Comparison of ENCODE assay signal across 27 mouse cellular contexts in genomic region chr7:72096973-72097372, GRCm38 (mm10).
A peak's percentile ranks its signal among the peaks of the same experiment; 100 is the strongest.
DNase-seq lines count a peak whose midpoint lies in the region; ATAC-seq and TF ChIP-seq lines count a peak whose summit lies in the region.
"Had no signal": no experiment of that assay in that cellular context is flagged by ENCODE, and none has a peak within 500 bp of the region (broad histone marks: within the 10 kb centered on the region; RNA-seq: fewer than 3 reads in every experiment).

No protein-coding gene starts in this region.

- no peak for TF ChIP-seq EP300 in stomach, postnatal 0 days (optimal IDR thresholded peaks at IDR 0.05)

- no peak for ATAC-seq in hindbrain, postnatal 0 days
- ATAC-seq in stomach, postnatal 0 days (ENCODE audit: low FRiP score, low TSS enrichment): peak; percentile 47; the same call in 1 of the 2 replicates
- ATAC-seq in heart, embryonic 12.5 days (ENCODE audit: insufficient number of reproducible peaks, low FRiP score): no peak
- ATAC-seq: forebrain, embryonic 14.5 days; hindbrain, embryonic 16.5 days; intestine, embryonic 15.5 days had no signal

- 34% methylated on average over 1 of the region's 1 CpGs for WGBS in hindbrain, embryonic 10.5 days
- 32% methylated on average over 1 of the region's 1 CpGs for WGBS in hindbrain, postnatal 0 days
- 40% methylated on average over 1 of the region's 1 CpGs for WGBS in stomach, postnatal 0 days
- 54% methylated on average over 1 of the region's 1 CpGs for WGBS in forebrain, embryonic 10.5 days
- 56% methylated on average over 1 of the region's 1 CpGs for WGBS in heart, embryonic 12.5 days

- peaks cover 12% of the 10 kb centered on the region for H3K4me1 ChIP-seq in hindbrain, embryonic 10.5 days (replicated peaks)
- H3K4me1 ChIP-seq in hindbrain, postnatal 0 days (ENCODE audit: insufficient read depth, low read length): no peaks in the 10 kb centered on the region
- no peaks in the 10 kb centered on the region for H3K4me1 ChIP-seq in stomach, postnatal 0 days (replicated peaks; ENCODE audit: control insufficient read depth, insufficient read depth)
- peaks cover 9% of the 10 kb centered on the region for H3K4me1 ChIP-seq in forebrain, embryonic 10.5 days
- no peaks in the 10 kb centered on the region for H3K4me1 ChIP-seq in heart, embryonic 12.5 days (replicated peaks)
- H3K4me1 ChIP-seq: intestine, embryonic 15.5 days; liver, embryonic 13.5 days; midbrain, embryonic 12.5 days; neural tube, embryonic 15.5 days had no signal

- no peaks in the 10 kb centered on the region for H3K36me3 ChIP-seq in hindbrain, embryonic 10.5 days
- H3K36me3 ChIP-seq in hindbrain, postnatal 0 days (ENCODE audit: insufficient read depth, low read length): no peaks in the 10 kb centered on the region
- H3K36me3 ChIP-seq in stomach, postnatal 0 days (ENCODE audit: control insufficient read depth, insufficient read depth, low read length): no peaks in the 10 kb centered on the region
- H3K36me3 ChIP-seq in forebrain, embryonic 10.5 days (replicated peaks): no peaks in the 10 kb centered on the region
- H3K36me3 ChIP-seq in heart, embryonic 12.5 days: no peaks in the 10 kb centered on the region
- H3K36me3 ChIP-seq: intestine, embryonic 15.5 days; liver, embryonic 13.5 days; midbrain, embryonic 12.5 days; neural tube, embryonic 15.5 days had no signal

- peak overlapping the region; percentile 60 for H3K27ac ChIP-seq in hindbrain, embryonic 10.5 days
- H3K27ac ChIP-seq in hindbrain, postnatal 0 days: no peak overlapping the region
- H3K27ac ChIP-seq in stomach, postnatal 0 days (replicated peaks): no peak overlapping the region
- H3K27ac ChIP-seq in forebrain, embryonic 10.5 days: no peak overlapping the region
- no peak overlapping the region for H3K27ac ChIP-seq in heart, embryonic 12.5 days (ENCODE audit: poor library complexity, severe bottlenecking)
- H3K27ac ChIP-seq: intestine, embryonic 15.5 days; layer of hippocampus, adult 2 months; left cerebral cortex, adult 2 months; liver, embryonic 13.5 days; midbrain, embryonic 12.5 days; neural tube, embryonic 15.5 days had no signal

- no peak overlapping the region for H3K9ac ChIP-seq in hindbrain, postnatal 0 days (replicated peaks; ENCODE audit: low read length)
- H3K9ac ChIP-seq in stomach, postnatal 0 days (ENCODE audit: low read length): no peak overlapping the region
- H3K9ac ChIP-seq in heart, embryonic 12.5 days: no peak overlapping the region
- H3K9ac ChIP-seq: intestine, embryonic 15.5 days; liver, embryonic 13.5 days; midbrain, embryonic 12.5 days; neural tube, embryonic 15.5 days had no signal

- H3K4me3 ChIP-seq in hindbrain, embryonic 10.5 days: no peak overlapping the region
- H3K4me3 ChIP-seq in hindbrain, postnatal 0 days (ENCODE audit: low read length): no peak overlapping the region
- no peak overlapping the region for H3K4me3 ChIP-seq in stomach, postnatal 0 days (ENCODE audit: low read depth, low read length)
- H3K4me3 ChIP-seq in forebrain, embryonic 10.5 days: no peak overlapping the region
- no peak overlapping the region for H3K4me3 ChIP-seq in heart, embryonic 12.5 days
- H3K4me3 ChIP-seq: intestine, embryonic 15.5 days; layer of hippocampus, adult 2 months; left cerebral cortex, adult 2 months; liver, embryonic 13.5 days; midbrain, embryonic 12.5 days; neural tube, embryonic 15.5 days had no signal

- no peak for TF ChIP-seq CTCF in hindbrain, postnatal 0 days (IDR thresholded peaks at IDR 0.05; ENCODE audit: low read depth)
- no peak for TF ChIP-seq CTCF in stomach, postnatal 0 days (IDR thresholded peaks at IDR 0.05; ENCODE audit: low read depth)

- no peaks in the 10 kb centered on the region for H3K9me3 ChIP-seq in hindbrain, embryonic 10.5 days
- H3K9me3 ChIP-seq in hindbrain, postnatal 0 days (ENCODE audit: low read length): no peaks in the 10 kb centered on the region
- H3K9me3 ChIP-seq in stomach, postnatal 0 days (ENCODE audit: control insufficient read depth, low read length): no peaks in the 10 kb centered on the region
- no peaks in the 10 kb centered on the region for H3K9me3 ChIP-seq in forebrain, embryonic 10.5 days
- no peaks in the 10 kb centered on the region for H3K9me3 ChIP-seq in heart, embryonic 12.5 days (replicated peaks)
- H3K9me3 ChIP-seq: intestine, embryonic 15.5 days; liver, embryonic 13.5 days; midbrain, embryonic 12.5 days; neural tube, embryonic 15.5 days had no signal

- H3K4me2 ChIP-seq in hindbrain, postnatal 0 days (ENCODE audit: low read depth, low read length): no peak overlapping the region
- no peak overlapping the region for H3K4me2 ChIP-seq in stomach, postnatal 0 days (replicated peaks; ENCODE audit: low read depth)
- H3K4me2 ChIP-seq in heart, embryonic 12.5 days: no peak overlapping the region
- H3K4me2 ChIP-seq: intestine, embryonic 15.5 days; liver, embryonic 13.5 days; midbrain, embryonic 12.5 days; neural tube, embryonic 15.5 days had no signal

- DNase-seq in hindbrain, embryonic 10.5 days (ENCODE audit: low spot score): no peak
- DNase-seq in hindbrain, postnatal 0 days (ENCODE audit: low spot score): no peak
- DNase-seq in 3T3-L1 (ENCODE audit: low read depth, low spot score) (peak; percentile 67), adipocyte (ENCODE audit: low spot score) (peak; percentile 3)
- DNase-seq in stomach, postnatal 0 days (ENCODE audit: low spot score): no peak
- no peak for DNase-seq in forebrain, embryonic 10.5 days (ENCODE audit: extremely low spot score, low spot score)
- DNase-seq: adrenal gland, postnatal 25 days; cerebellum, adult 11-12 months; cerebellum, postnatal 14 days; gastrocnemius, postnatal 25 days; heart, postnatal 14 days; kidney, adult 2 months; kidney, postnatal 36 days; liver, embryonic 13.5 days; lung, adult 2 months; lung, postnatal 10 days; right cerebral cortex, postnatal 25 days; thymus, adult 18-20 months; thymus, postnatal 25 days had no signal

- no peaks in the 10 kb centered on the region for H3K27me3 ChIP-seq in hindbrain, embryonic 10.5 days (ENCODE audit: insufficient read depth, poor library complexity, severe bottlenecking)
- no peaks in the 10 kb centered on the region for H3K27me3 ChIP-seq in hindbrain, postnatal 0 days (ENCODE audit: insufficient read depth, low read length)
- no peaks in the 10 kb centered on the region for H3K27me3 ChIP-seq in stomach, postnatal 0 days (ENCODE audit: control insufficient read depth, insufficient read depth, low read length)
- H3K27me3 ChIP-seq in forebrain, embryonic 10.5 days (ENCODE audit: poor library complexity, severe bottlenecking): no peaks in the 10 kb centered on the region
- H3K27me3 ChIP-seq in heart, embryonic 12.5 days (replicated peaks): no peaks in the 10 kb centered on the region
- H3K27me3 ChIP-seq: intestine, embryonic 15.5 days; liver, embryonic 13.5 days; midbrain, embryonic 12.5 days; neural tube, embryonic 15.5 days had no signal

Comparison
In these comparisons a context has a peak if more than half of its experiments do, and no peak if none do; other contexts are left out.
1. DNase-seq: peak in 3T3-L1 (single experiment) and adipocyte (single experiment); none in hindbrain, embryonic 10.5 days (single experiment), hindbrain, postnatal 0 days (single experiment), stomach, postnatal 0 days (single experiment) and forebrain, embryonic 10.5 days (single experiment).